Mouse (Mus musculus) megakaryocyte, embryonic 14.5 days (primary cell): Measurements from ENCODE around the gene Apoc1.

Experiments used
- FLI1 ChIP-seq: IDR thresholded peaks from 2 replicates; pipeline ENCODE4 v1.6.1; 2012; ENCODE audit warnings: low read length, inconsistent platforms, mixed read lengths
- GATA1 ChIP-seq: IDR thresholded peaks from 3 replicates; pipeline ENCODE4 v1.6.1; 2012; ENCODE audit warnings: mixed read lengths, low read length, inconsistent platforms, borderline replicate concordance

DNA sequence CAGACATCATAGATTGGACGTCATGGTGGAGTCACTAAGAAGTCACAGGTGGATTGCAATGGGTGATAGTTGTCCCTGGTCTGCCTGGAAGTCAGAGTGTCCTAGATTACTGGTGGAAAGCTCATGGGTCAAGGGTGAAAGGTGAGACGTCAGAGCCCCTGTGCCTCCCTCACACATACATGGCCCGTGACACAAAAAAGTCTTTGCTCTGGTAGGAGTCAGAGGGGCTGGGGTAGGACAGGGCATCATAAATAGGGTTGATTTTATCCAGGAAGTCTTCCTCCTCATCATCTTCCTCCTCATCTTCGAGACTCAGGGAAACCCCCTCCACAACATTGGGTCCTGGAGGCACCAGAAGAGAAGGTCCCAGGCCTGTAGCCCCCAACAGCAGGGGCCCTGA, 24.9 kb upstream of the Apoc1 start:
- TF ChIP-seq GATA1 (no peak), FLI1 (no peak)
